Mouse (Mus musculus): ENCODE results near the gene Akt3.

DNA sequence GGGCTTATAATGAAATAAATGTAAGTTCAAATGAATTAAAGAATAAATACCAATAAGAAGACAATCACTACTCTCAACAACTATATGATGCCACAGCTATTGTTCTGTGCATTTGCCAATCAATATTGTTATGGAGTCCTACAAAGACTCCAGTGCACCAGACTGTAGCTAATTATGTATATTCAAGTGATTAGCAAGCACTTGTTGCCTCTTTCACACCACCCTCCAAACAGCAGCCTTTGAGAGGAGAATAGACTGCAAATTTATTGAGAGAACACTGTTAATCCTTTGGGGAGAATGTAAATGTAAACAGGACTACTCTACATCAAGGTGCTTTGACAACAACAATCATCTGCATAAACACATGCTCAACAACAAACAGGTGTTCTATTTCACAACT lies 86.7 kb downstream of the Akt3 start:
- TF ChIP-seq POLR2A (IDR thresholded peaks at IDR 0.05; ENCODE audit: borderline replicate concordance, control insufficient read depth, low read depth, low read length) = no peak
- TF ChIP-seq CTCF (IDR thresholded peaks at IDR 0.05; ENCODE audit: control insufficient read depth, insufficient read depth, low read length) = no peak
